Mouse (Mus musculus): ENCODE results near the gene Tnrc6b.
A peak's percentile ranks its signal among the peaks of the same experiment; 100 is the strongest.
"Not testable (repeated sequence)": the region's sequence is repeated elsewhere in the genome, so short reads cannot be mapped to it uniquely, and the experiment has no call there.

The Tnrc6b gene

GRCm38 (mm10) chr15:80735708-80736107, 24.6 kb downstream of the Tnrc6b start:
- DNase-seq (ENCODE audit: inconsistent age in 2 of 2, low spot score in 1 of 2) = not testable (repeated sequence)

- DNase-seq (ENCODE audit: inconsistent age in 2 of 2, low spot score in 1 of 2) = no peak
These were observed 25.4 kb downstream of the Tnrc6b start for GRCm38 (mm10) chr15:80736553-80736952.

- no peak for DNase-seq (ENCODE audit: inconsistent age in 2 of 2, low spot score in 1 of 2)
These were observed 27.1 kb downstream of the Tnrc6b start for GRCm38 (mm10) chr15:80738244-80738643.

GRCm38 (mm10) chr15:80739972-80740371, 28.9 kb downstream of the Tnrc6b start:
- no peak for DNase-seq (ENCODE audit: inconsistent age in 2 of 2, low spot score in 1 of 2)

- peak in 1 of 2 experiments; percentile 38 for DNase-seq (ENCODE audit: inconsistent age in 2 of 2, low spot score in 1 of 2)
These were observed 30.7 kb downstream of the Tnrc6b start for GRCm38 (mm10) chr15:80741836-80742235.

GRCm38 (mm10) chr15:80742991-80743474, 31.9 kb downstream of the Tnrc6b start:
- no peak for DNase-seq (ENCODE audit: inconsistent age in 2 of 2, low spot score in 1 of 2)

GRCm38 (mm10) chr15:80743606-80744005, 32.5 kb downstream of the Tnrc6b start:
- DNase-seq (ENCODE audit: inconsistent age in 2 of 2, low spot score in 1 of 2) = no peak

GRCm38 (mm10) chr15:80744667-80745422, 33.7 kb downstream of the Tnrc6b start:
- no peak for DNase-seq (ENCODE audit: inconsistent age in 2 of 2, low spot score in 1 of 2)

- DNase-seq (ENCODE audit: inconsistent age in 2 of 2, low spot score in 1 of 2) = no peak
These were observed 37.9 kb downstream of the Tnrc6b start for GRCm38 (mm10) chr15:80748979-80749378.

GRCm38 (mm10) chr15:80753351-80753750, 42.2 kb downstream of the Tnrc6b start:
- peak; percentile 39 to 71 for DNase-seq (ENCODE audit: inconsistent age in 2 of 2, low spot score in 1 of 2)

GRCm38 (mm10) chr15:80754103-80754502, 43.0 kb downstream of the Tnrc6b start:
- no peak for DNase-seq (ENCODE audit: inconsistent age in 2 of 2, low spot score in 1 of 2)

- DNase-seq (ENCODE audit: inconsistent age in 2 of 2, low spot score in 1 of 2) = no peak
These were observed 48.3 kb downstream of the Tnrc6b start for GRCm38 (mm10) chr15:80759451-80759850.

- DNase-seq (ENCODE audit: inconsistent age in 2 of 2, low spot score in 1 of 2) = no peak
These were observed 49.4 kb downstream of the Tnrc6b start for GRCm38 (mm10) chr15:80760504-80760903.

GRCm38 (mm10) chr15:80760935-80761334, 49.8 kb downstream of the Tnrc6b start:
- DNase-seq (ENCODE audit: inconsistent age in 2 of 2, low spot score in 1 of 2) = no peak

- DNase-seq (ENCODE audit: inconsistent age in 2 of 2, low spot score in 1 of 2) = no peak
These were observed 51.5 kb downstream of the Tnrc6b start for GRCm38 (mm10) chr15:80762621-80763020.

- no peak for DNase-seq (ENCODE audit: inconsistent age in 2 of 2, low spot score in 1 of 2)
These were observed 53.6 kb downstream of the Tnrc6b start for GRCm38 (mm10) chr15:80764666-80765065.

- DNase-seq (ENCODE audit: inconsistent age in 2 of 2, low spot score in 1 of 2) = peak; percentile 38 to 57
These were observed 54.3 kb downstream of the Tnrc6b start for GRCm38 (mm10) chr15:80765381-80765780.

- no peak for DNase-seq (ENCODE audit: inconsistent age in 2 of 2, low spot score in 1 of 2)
These were observed 57.1 kb downstream of the Tnrc6b start for GRCm38 (mm10) chr15:80768216-80768615.

GRCm38 (mm10) chr15:80771926-80772441, 60.9 kb downstream of the Tnrc6b start:
- DNase-seq (ENCODE audit: inconsistent age in 2 of 2, low spot score in 1 of 2) = no peak

- DNase-seq (ENCODE audit: inconsistent age in 2 of 2, low spot score in 1 of 2) = no peak
These were observed 63.6 kb downstream of the Tnrc6b start for GRCm38 (mm10) chr15:80774666-80775065.

- no peak for DNase-seq (ENCODE audit: inconsistent age in 2 of 2, low spot score in 1 of 2)
These were observed 67.9 kb downstream of the Tnrc6b start for GRCm38 (mm10) chr15:80779006-80779405.

- DNase-seq (ENCODE audit: inconsistent age in 2 of 2, low spot score in 1 of 2) = no peak
These were observed 69.1 kb downstream of the Tnrc6b start for GRCm38 (mm10) chr15:80780154-80780751.

Measured in adrenal gland, adult (tissue).